Mouse (Mus musculus): ENCODE data around the gene Rab11fip3. TPM values are rescaled to one million over a fixed set of nuclear protein-coding genes. Genes with fewer than 3 reads are reported as not detected.

Gene Rab11fip3
- total RNA-seq, 1 experiment = 9.4 TPM

- in situ Hi-C loops (cut with MboI; ENCODE audit: low sequenced_read_pairs in 2 of 2, unreplicated experiment in 2 of 2) = no loop called here
- DNase-seq (ENCODE audit: low read depth, low spot score) = no peak
- TF ChIP-seq CHD2 (IDR thresholded peaks at IDR 0.05; ENCODE audit: low read depth, low read length) (no peak), ZNF384 (IDR thresholded peaks at IDR 0.05; ENCODE audit: low read depth, low read length) (no peak), ZC3H11A (IDR thresholded peaks at IDR 0.05; ENCODE audit: borderline replicate concordance, low read depth, low read length) (no peak), MAFK (IDR thresholded peaks at IDR 0.05; ENCODE audit: insufficient read depth, low read depth, low read length) (no peak), HCFC1 (IDR thresholded peaks at IDR 0.05; ENCODE audit: borderline replicate concordance, insufficient read depth, low read length) (no peak)
These were observed 113.2 kb downstream of the Rab11fip3 start for GRCm38 (mm10) chr17:25956201-25956600.

GRCm38 (mm10) chr17:25955736-25956135, 113.6 kb downstream of the Rab11fip3 start:
- no peak for DNase-seq (ENCODE audit: low read depth, low spot score)
- H3K9ac ChIP-seq (ENCODE audit: insufficient read depth, low read depth, low read length, poor library complexity, severe bottlenecking) = no peak overlapping the region
- no peak overlapping the region for H3K4me3 ChIP-seq (ENCODE audit: insufficient read depth in 1 of 2, low read depth in 1 of 2, low read length in 2 of 2, poor library complexity in 1 of 2, severe bottlenecking in 1 of 2)
- no peaks in the 10 kb centered on the region for H3K9me3 ChIP-seq (ENCODE audit: control insufficient read depth, insufficient read depth, low read depth, low read length)
- no peak overlapping the region for H3K27ac ChIP-seq (ENCODE audit: insufficient read depth, low read depth, low read length, poor library complexity, severe bottlenecking)
- H3K36me3 ChIP-seq (ENCODE audit: control insufficient read depth, insufficient read depth, low read length, poor library complexity, severe bottlenecking) = peaks cover 3% of the 10 kb centered on the region; the same call in 1 of the 2 replicates
- no peak for TF ChIP-seq CHD2 (IDR thresholded peaks at IDR 0.05; ENCODE audit: low read depth, low read length)
- no peak for TF ChIP-seq ZNF384 (IDR thresholded peaks at IDR 0.05; ENCODE audit: low read depth, low read length)
- TF ChIP-seq HCFC1 (IDR thresholded peaks at IDR 0.05; ENCODE audit: borderline replicate concordance, insufficient read depth, low read length) = no peak
- TF ChIP-seq ZC3H11A (IDR thresholded peaks at IDR 0.05; ENCODE audit: borderline replicate concordance, low read depth, low read length) = no peak
- TF ChIP-seq MAFK (IDR thresholded peaks at IDR 0.05; ENCODE audit: insufficient read depth, low read depth, low read length) = no peak
- H3K4me1 ChIP-seq (ENCODE audit: control insufficient read depth in 2 of 2, insufficient read depth in 2 of 2, low read length in 2 of 2, poor library complexity in 1 of 2) = peaks cover 0 to 4% of the 10 kb centered on the region in 2 experiments; a peak in 1 of 4 replicates
- in situ Hi-C loops (cut with MboI; ENCODE audit: low sequenced_read_pairs in 2 of 2, unreplicated experiment in 2 of 2) = no loop called here

More at GRCm38 (mm10) chr17:25956201-25956600, 113.2 kb downstream of the Rab11fip3 start:
- H3K27ac ChIP-seq (ENCODE audit: insufficient read depth, low read depth, low read length, poor library complexity, severe bottlenecking) = no peak overlapping the region
- 0 out of 4 replicates have a peak, but pooled peaks cover 0 to 2% of the 10 kb centered on the region in 2 experiments for H3K4me1 ChIP-seq (ENCODE audit: control insufficient read depth in 2 of 2, insufficient read depth in 2 of 2, low read length in 2 of 2, poor library complexity in 1 of 2)
- no peaks in the 10 kb centered on the region for H3K9me3 ChIP-seq (ENCODE audit: control insufficient read depth, insufficient read depth, low read depth, low read length)
- H3K36me3 ChIP-seq (ENCODE audit: control insufficient read depth, insufficient read depth, low read length, poor library complexity, severe bottlenecking) = peaks cover 3% of the 10 kb centered on the region; the same call in 1 of the 2 replicates
- no peak overlapping the region for H3K9ac ChIP-seq (ENCODE audit: insufficient read depth, low read depth, low read length, poor library complexity, severe bottlenecking)
- no peak overlapping the region for H3K4me3 ChIP-seq (ENCODE audit: insufficient read depth in 1 of 2, low read depth in 1 of 2, low read length in 2 of 2, poor library complexity in 1 of 2, severe bottlenecking in 1 of 2)

DNA sequence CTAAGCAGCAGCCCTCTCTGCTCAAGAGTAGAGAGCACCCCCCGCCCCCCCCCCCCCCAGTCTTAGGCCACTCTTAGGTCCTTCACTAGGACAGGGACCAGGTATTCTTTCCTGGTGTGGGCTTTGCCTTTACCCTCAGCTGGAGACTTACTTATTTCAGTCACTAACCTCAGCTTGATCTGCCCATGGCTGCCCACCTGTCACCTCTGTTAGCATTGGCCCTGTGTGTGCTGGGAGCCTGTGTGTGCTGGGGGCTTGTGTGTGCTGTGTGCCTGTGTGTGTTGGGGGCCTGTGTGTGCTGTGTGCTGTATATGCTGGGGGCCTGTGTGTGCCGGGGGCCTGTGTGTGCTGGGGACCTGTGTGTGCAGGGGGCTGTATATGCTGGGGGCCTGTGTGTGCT, 114.7 kb downstream of the Rab11fip3 start:
- Histone ChIP-seq H3K4me3 (ENCODE audit: insufficient read depth in 1 of 2, low read depth in 1 of 2, low read length in 2 of 2, poor library complexity in 1 of 2, severe bottlenecking in 1 of 2) (no peak overlapping the region), H3K27ac (ENCODE audit: insufficient read depth, low read depth, low read length, poor library complexity, severe bottlenecking) (no peak overlapping the region), H3K4me1 (ENCODE audit: control insufficient read depth in 2 of 2, insufficient read depth in 2 of 2, low read length in 2 of 2, poor library complexity in 1 of 2) (peaks cover 0 to 4% of the 10 kb centered on the region in 2 experiments; a peak in 1 of 4 replicates), H3K9ac (ENCODE audit: insufficient read depth, low read depth, low read length, poor library complexity, severe bottlenecking) (no peak overlapping the region), H3K36me3 (ENCODE audit: control insufficient read depth, insufficient read depth, low read length, poor library complexity, severe bottlenecking) (peaks cover 1% of the 10 kb centered on the region; the same call in 1 of the 2 replicates), H3K9me3 (ENCODE audit: control insufficient read depth, insufficient read depth, low read depth, low read length) (no peaks in the 10 kb centered on the region)
- in situ Hi-C loops (cut with MboI; ENCODE audit: low sequenced_read_pairs in 2 of 2, unreplicated experiment in 2 of 2) = no loop called here
- no peak for TF ChIP-seq ZNF384 (IDR thresholded peaks at IDR 0.05; ENCODE audit: low read depth, low read length)
- TF ChIP-seq ZC3H11A (IDR thresholded peaks at IDR 0.05; ENCODE audit: borderline replicate concordance, low read depth, low read length) = no peak
- TF ChIP-seq HCFC1 (IDR thresholded peaks at IDR 0.05; ENCODE audit: borderline replicate concordance, insufficient read depth, low read length) = no peak
- no peak for TF ChIP-seq CHD2 (IDR thresholded peaks at IDR 0.05; ENCODE audit: low read depth, low read length)
- TF ChIP-seq MAFK (IDR thresholded peaks at IDR 0.05; ENCODE audit: insufficient read depth, low read depth, low read length) = no peak
- DNase-seq (ENCODE audit: low read depth, low spot score) = no peak

GRCm38 (mm10) chr17:25953161-25953560, 116.2 kb downstream of the Rab11fip3 start:
- Histone ChIP-seq H3K9ac (ENCODE audit: insufficient read depth, low read depth, low read length, poor library complexity, severe bottlenecking) (no peak overlapping the region), H3K4me3 (ENCODE audit: insufficient read depth in 1 of 2, low read depth in 1 of 2, low read length in 2 of 2, poor library complexity in 1 of 2, severe bottlenecking in 1 of 2) (no peak overlapping the region), H3K27ac (ENCODE audit: insufficient read depth, low read depth, low read length, poor library complexity, severe bottlenecking) (no peak overlapping the region), H3K9me3 (ENCODE audit: control insufficient read depth, insufficient read depth, low read depth, low read length) (no peaks in the 10 kb centered on the region), H3K36me3 (ENCODE audit: control insufficient read depth, insufficient read depth, low read length, poor library complexity, severe bottlenecking) (no peaks in the 10 kb centered on the region), H3K4me1 (ENCODE audit: control insufficient read depth in 2 of 2, insufficient read depth in 2 of 2, low read length in 2 of 2, poor library complexity in 1 of 2) (peaks cover 0 to 4% of the 10 kb centered on the region in 2 experiments; a peak in 1 of 4 replicates)
- DNase-seq (ENCODE audit: low read depth, low spot score) = no peak
- TF ChIP-seq ZNF384 (IDR thresholded peaks at IDR 0.05; ENCODE audit: low read depth, low read length) (no peak), ZC3H11A (IDR thresholded peaks at IDR 0.05; ENCODE audit: borderline replicate concordance, low read depth, low read length) (no peak), HCFC1 (IDR thresholded peaks at IDR 0.05; ENCODE audit: borderline replicate concordance, insufficient read depth, low read length) (no peak), MAFK (IDR thresholded peaks at IDR 0.05; ENCODE audit: insufficient read depth, low read depth, low read length) (no peak), CHD2 (IDR thresholded peaks at IDR 0.05; ENCODE audit: low read depth, low read length) (no peak)
- in situ Hi-C loops (cut with MboI; ENCODE audit: low sequenced_read_pairs in 2 of 2, unreplicated experiment in 2 of 2) = no loop called here
